Mouse (Mus musculus) stomach, embryonic 16.5 days (tissue): ENCODE data around the gene Caskin2. TPM values are rescaled to one million over a fixed set of nuclear protein-coding genes. Genes with fewer than 3 reads are reported as not detected.
"Not testable (repeated sequence)": the region's sequence is repeated elsewhere in the genome, so short reads cannot be mapped to it uniquely, and the experiment has no call there.

Source experiments
- ATAC-seq: fragments of 200-750 bp; cut with Nextera tagmentation; 2 replicates; pipeline ENCODE4 v1.8.0; 2017; ENCODE audit warnings: moderate number of reproducible peaks, moderate TSS enrichment; ENCODE audit not compliant: insufficient read depth, low FRiP score
- H3K27ac ChIP-seq: fragments of 300-500 bp; sonication (generic); 2 replicates; pipeline ENCODE4 v1.5.1; 2014; ENCODE audit warnings: low read length
- H3K27me3 ChIP-seq: fragments of 300-500 bp; sonication (generic); 2 replicates; pipeline ENCODE4 v1.6.1; 2014; ENCODE audit warnings: low read length, control low read depth, mixed read lengths; ENCODE audit not compliant: control insufficient read depth, insufficient read depth
- H3K36me3 ChIP-seq: fragments of 300-500 bp; sonication (generic); 2 replicates; pipeline ENCODE4 v1.6.1; 2014; ENCODE audit warnings: low read length; ENCODE audit not compliant: control insufficient read depth, insufficient read depth
- H3K4me1 ChIP-seq: fragments of 300-500 bp; sonication (generic); 2 replicates; pipeline ENCODE4 v1.6.1; 2014; ENCODE audit warnings: low read length, control low read depth, mixed read lengths; ENCODE audit not compliant: control insufficient read depth, insufficient read depth
- H3K4me2 ChIP-seq: fragments of 300-500 bp; sonication (generic); 2 replicates; pipeline ENCODE4 v1.6.1; 2014; ENCODE audit warnings: low read depth, low read length, mixed read lengths
- H3K4me3 ChIP-seq: fragments of 300-500 bp; sonication (generic); replicated peaks from 2 replicates; pipeline ENCODE4 v1.5.1; 2014; ENCODE audit warnings: mild to moderate bottlenecking, low read length
- H3K9ac ChIP-seq: fragments of 300-500 bp; sonication (generic); 2 replicates; pipeline ENCODE4 v1.6.1; 2014; ENCODE audit warnings: low read length
- H3K9me3 ChIP-seq: fragments of 300-500 bp; sonication (generic); replicated peaks from 2 replicates; pipeline ENCODE4 v1.6.1; 2016; ENCODE audit warnings: low read length, control low read depth; ENCODE audit not compliant: control insufficient read depth
- WGBS: fragments of 180-500 bp; shearing (Covaris S2); extraction: QIAGEN DNeasy Blood & Tissue Kit; methylation state at CpG from one replicate; pipeline ENCODE4 v1.1.7; 2014; 5-methylcytosine and 5-hydroxymethylcytosine counted together
- polyA plus RNA-seq: library from polyadenylated mRNA; unstranded; fragments of >200 nt; fragmentation: Nextera tagmentation; extraction: Ambion mirVana; gene quantifications from 2 replicates; pipeline ENCODE4 v1.2.1, GENCODE M21; 2015

Gene Caskin2
- 14.9 and 16.8 TPM in 2 replicates for polyA plus RNA-seq

GRCm38 (mm10) chr11:115813507-115814296, at the start of gene Caskin2:
Caskin2 (minus strand) TSS chr11:115813639.
- Histone ChIP-seq H3K4me1 (peaks cover 48% of the 10 kb centered on the region), H3K27me3 (no peaks in the 10 kb centered on the region), H3K4me2 (peak within 1 kb of the TSS; percentile 89), H3K36me3 (no peaks in the 10 kb centered on the region), H3K9me3 (no peaks in the 10 kb centered on the region), H3K27ac (peak within 1 kb of the TSS; percentile 78), H3K9ac (peak within 1 kb of the TSS; percentile 93), H3K4me3 (peak within 1 kb of the TSS; percentile 92)
- under 1% methylated on average over 43 of the region's 44 CpGs for WGBS
- ATAC-seq: peak; percentile 91

GRCm38 (mm10) chr11:115859143-115859945, 45.9 kb upstream of the Caskin2 start:
- Histone ChIP-seq H3K4me3 (peak overlapping the region; percentile 40), H3K27ac (no peak overlapping the region), H3K36me3 (no peaks in the 10 kb centered on the region), H3K27me3 (peaks cover 38% of the 10 kb centered on the region), H3K9me3 (no peaks in the 10 kb centered on the region), H3K4me1 (peaks cover 4% of the 10 kb centered on the region), H3K4me2 (peak overlapping the region; percentile 57), H3K9ac (peak overlapping the region; percentile 71)
- ATAC-seq: peak; percentile 91
- 3% methylated on average over 74 of the region's 75 CpGs for WGBS

- Histone ChIP-seq H3K36me3 (no peaks in the 10 kb centered on the region), H3K9ac (peak within 1 kb of the TSS; percentile 71), H3K27me3 (peaks cover 38% of the 10 kb centered on the region), H3K27ac (no peak within 1 kb of the TSS), H3K4me1 (peaks cover 4% of the 10 kb centered on the region), H3K4me3 (peak within 1 kb of the TSS; percentile 40), H3K4me2 (peak within 1 kb of the TSS; percentile 57), H3K9me3 (no peaks in the 10 kb centered on the region)
- WGBS: 14% methylated on average over 27 of the region's 27 CpGs
- ATAC-seq: no peak
Measured at GRCm38 (mm10) chr11:115858354-115858753, 44.9 kb upstream of the Caskin2 start, which contains the start of gene Myo15b. Myo15b (plus strand) TSS chr11:115858406.

- ATAC-seq: no peak
- peaks cover 38% of the 10 kb centered on the region for H3K27me3 ChIP-seq
- no peaks in the 10 kb centered on the region for H3K9me3 ChIP-seq
- H3K4me3 ChIP-seq: no peak overlapping the region
- 52% methylated on average over 13 of the region's 13 CpGs for WGBS
- H3K36me3 ChIP-seq: no peaks in the 10 kb centered on the region
- no peak overlapping the region for H3K9ac ChIP-seq
- peaks cover 4% of the 10 kb centered on the region for H3K4me1 ChIP-seq
- no peak overlapping the region for H3K4me2 ChIP-seq
- no peak overlapping the region for H3K27ac ChIP-seq
Measured at GRCm38 (mm10) chr11:115857936-115858335, 44.5 kb upstream of the Caskin2 start.

- H3K27me3 ChIP-seq: peaks cover 38% of the 10 kb centered on the region
- WGBS: 90% methylated on average over 4 of the region's 4 CpGs
- not testable (repeated sequence) for H3K36me3 ChIP-seq, H3K4me1 ChIP-seq, H3K4me3 ChIP-seq, H3K4me2 ChIP-seq, H3K9me3 ChIP-seq, ATAC-seq, H3K27ac ChIP-seq, H3K9ac ChIP-seq
Measured at GRCm38 (mm10) chr11:115857146-115857545, 43.7 kb upstream of the Caskin2 start.

GRCm38 (mm10) chr11:115854674-115855073, 41.2 kb upstream of the Caskin2 start:
- Histone ChIP-seq H3K9me3 (no peaks in the 10 kb centered on the region), H3K27ac (no peak overlapping the region), H3K4me1 (no peaks in the 10 kb centered on the region; the same call in none of the 2 replicates), H3K9ac (no peak overlapping the region), H3K4me3 (no peak overlapping the region), H3K36me3 (no peaks in the 10 kb centered on the region), H3K27me3 (peaks cover 25% of the 10 kb centered on the region), H3K4me2 (no peak overlapping the region)
- 85% methylated on average over 6 of the region's 6 CpGs for WGBS
- ATAC-seq: no peak

GRCm38 (mm10) chr11:115845819-115846218, 32.4 kb upstream of the Caskin2 start:
- 89% methylated on average over 2 of the region's 2 CpGs for WGBS
- Histone ChIP-seq H3K4me3 (no peak overlapping the region), H3K4me1 (peaks cover 21% of the 10 kb centered on the region), H3K27ac (no peak overlapping the region), H3K9me3 (no peaks in the 10 kb centered on the region; the same call in 1 of the 2 replicates), H3K36me3 (peaks cover 13% of the 10 kb centered on the region), H3K4me2 (no peak overlapping the region), H3K9ac (no peak overlapping the region), H3K27me3 (no peaks in the 10 kb centered on the region)
- no peak for ATAC-seq

- ATAC-seq: peak; percentile 1; the same call in 1 of the 2 replicates
- 61% methylated on average over 8 of the region's 8 CpGs for WGBS
Measured at GRCm38 (mm10) chr11:115844240-115844639, 30.8 kb upstream of the Caskin2 start.

GRCm38 (mm10) chr11:115843891-115844239, 30.4 kb upstream of the Caskin2 start:
- H3K27me3 ChIP-seq: no peaks in the 10 kb centered on the region
- no peak overlapping the region for H3K4me3 ChIP-seq
- WGBS: 60% methylated on average over 5 of the region's 5 CpGs
- no peak overlapping the region for H3K4me2 ChIP-seq
- H3K9ac ChIP-seq: no peak overlapping the region
- peaks cover 24% of the 10 kb centered on the region for H3K4me1 ChIP-seq
- H3K27ac ChIP-seq: peak overlapping the region; percentile 86
- H3K36me3 ChIP-seq: peaks cover 13% of the 10 kb centered on the region
- H3K9me3 ChIP-seq: no peaks in the 10 kb centered on the region; the same call in 1 of the 2 replicates
- peak; percentile 86 for ATAC-seq

More at GRCm38 (mm10) chr11:115844240-115844639, 30.8 kb upstream of the Caskin2 start:
- Histone ChIP-seq H3K27me3 (no peaks in the 10 kb centered on the region), H3K9ac (peak overlapping the region; percentile 26; the same call in 1 of the 2 replicates), H3K4me3 (no peak overlapping the region), H3K4me2 (no peak overlapping the region), H3K36me3 (peaks cover 13% of the 10 kb centered on the region), H3K4me1 (peaks cover 24% of the 10 kb centered on the region), H3K27ac (peak overlapping the region; percentile 86), H3K9me3 (no peaks in the 10 kb centered on the region; the same call in 1 of the 2 replicates)
